Mouse (Mus musculus) MEL (cell line): Measurements from ENCODE around the gene Lag3. TPM values are rescaled to one million over a fixed set of nuclear protein-coding genes. Genes with fewer than 3 reads are reported as not detected.

Experiments
- DNase-seq: peaks from one replicate; pipeline ENCODE4 v3.0.0; 2011; ENCODE audit warnings: low read depth, low spot score
- H3K27ac ChIP-seq: 2 replicates; pipeline ENCODE4 v1.5.1; 2012; ENCODE audit warnings: low read depth, mild to moderate bottlenecking, control low read depth, low read length, moderate library complexity; ENCODE audit not compliant: control insufficient read depth
- H3K27me3 ChIP-seq, 2 experiments: fragments of 150-350 bp in 1 of 2; sonication (generic) in 1 of 2; 2 replicates each; pipeline ENCODE4 v1.6.1; 2012; ENCODE audit warnings: low read length in 2 of 2, mild to moderate bottlenecking in 2 of 2, improper control_type of control experiment in 1 of 2, moderate library complexity in 1 of 2; ENCODE audit not compliant: insufficient read depth in 2 of 2, control insufficient read depth in 1 of 2
- H3K36me3 ChIP-seq, 2 experiments: 2 replicates each; pipeline ENCODE4 v1.6.1; 2012 to 2014; ENCODE audit warnings: low read length in 2 of 2, improper control_type of control experiment in 1 of 2, inconsistent platforms in 1 of 2, mild to moderate bottlenecking in 1 of 2; ENCODE audit not compliant: insufficient read depth in 2 of 2, control insufficient read depth in 1 of 2
- H3K4me1 ChIP-seq, 2 experiments: fragments of 150-350 bp in 1 of 2; sonication (generic) in 1 of 2; 2 replicates each; pipeline ENCODE4 v1.6.1; 2012; ENCODE audit warnings: low read length in 2 of 2, improper control_type of control experiment in 1 of 2, mild to moderate bottlenecking in 1 of 2; ENCODE audit not compliant: insufficient read depth in 2 of 2, control insufficient read depth in 1 of 2
- H3K4me3 ChIP-seq, 2 experiments: fragments of 150-350 bp in 1 of 2; sonication (generic) in 1 of 2; 2 replicates each; pipeline ENCODE4 v1.5.1; 2012; ENCODE audit warnings: low read depth in 2 of 2, low read length in 2 of 2, mild to moderate bottlenecking in 2 of 2, moderate library complexity in 2 of 2, control low read depth in 1 of 2, improper control_type of control experiment in 1 of 2; ENCODE audit not compliant: control insufficient read depth in 1 of 2, insufficient read depth in 1 of 2
- H3K79me2 ChIP-seq: 2 replicates; pipeline ENCODE4 v1.6.1; 2012; ENCODE audit warnings: mild to moderate bottlenecking, low read length, moderate library complexity; ENCODE audit not compliant: control insufficient read depth, poor library complexity, insufficient read depth
- H3K9ac ChIP-seq: 2 replicates; pipeline ENCODE4 v1.6.1; 2012; ENCODE audit warnings: low read depth, mild to moderate bottlenecking, control low read depth, low read length, moderate library complexity; ENCODE audit not compliant: control insufficient read depth, poor library complexity, severe bottlenecking
- H3K9me3 ChIP-seq: fragments of 150-350 bp; sonication (generic); replicated peaks from 2 replicates; pipeline ENCODE4 v1.6.1; 2012; ENCODE audit warnings: mild to moderate bottlenecking, low read length, improper control_type of control experiment, moderate library complexity; ENCODE audit not compliant: insufficient read depth
- BHLHE40 ChIP-seq: IDR thresholded peaks from 2 replicates; pipeline ENCODE4 v1.6.1; 2012; ENCODE audit warnings: low read depth, mild to moderate bottlenecking, inconsistent platforms, low read length, improper control_type of control experiment, borderline replicate concordance
- GABPA ChIP-seq: IDR thresholded peaks from 2 replicates; pipeline ENCODE4 v1.6.1; 2012; ENCODE audit warnings: low read depth, mild to moderate bottlenecking, inconsistent platforms, low read length, improper control_type of control experiment, moderate library complexity
- MAFK ChIP-seq: IDR thresholded peaks from 2 replicates; pipeline ENCODE4 v1.6.1; 2011; ENCODE audit warnings: low read depth, mild to moderate bottlenecking, low read length, improper control_type of control experiment, borderline replicate concordance
- MAX ChIP-seq: IDR thresholded peaks from 2 replicates; pipeline ENCODE4 v1.6.1; 2011; ENCODE audit warnings: low read length, improper control_type of control experiment
- MAZ ChIP-seq: IDR thresholded peaks from 2 replicates; pipeline ENCODE4 v1.6.1; 2012; ENCODE audit warnings: low read depth, mild to moderate bottlenecking, inconsistent platforms, low read length, improper control_type of control experiment
- MEF2A ChIP-seq: IDR thresholded peaks from 2 replicates; pipeline ENCODE4 v1.6.1; 2014; ENCODE audit warnings: low read depth, mild to moderate bottlenecking, inconsistent platforms, low read length, improper control_type of control experiment; ENCODE audit not compliant: poor library complexity, insufficient replicate concordance, severe bottlenecking; ENCODE audit errors: extremely low read depth
- MXI1 ChIP-seq: IDR thresholded peaks from 2 replicates; pipeline ENCODE4 v1.6.1; 2011; ENCODE audit warnings: mild to moderate bottlenecking, low read depth, low read length, improper control_type of control experiment
- MYB ChIP-seq: IDR thresholded peaks from 2 replicates; pipeline ENCODE4 v1.6.1; 2011; ENCODE audit warnings: mild to moderate bottlenecking, low read depth, low read length, improper control_type of control experiment
- NRF1 ChIP-seq: IDR thresholded peaks from 2 replicates; pipeline ENCODE4 v1.6.1; 2014; ENCODE audit warnings: low read depth, mild to moderate bottlenecking, inconsistent platforms, low read length, improper control_type of control experiment, moderate library complexity; ENCODE audit not compliant: poor library complexity, insufficient read depth, severe bottlenecking
- RCOR1 ChIP-seq: IDR thresholded peaks from 2 replicates; pipeline ENCODE4 v1.6.1; 2012; ENCODE audit warnings: low read depth, mild to moderate bottlenecking, inconsistent platforms, low read length, improper control_type of control experiment
- SMC3 ChIP-seq: IDR thresholded peaks from 2 replicates; pipeline ENCODE4 v1.6.1; 2011; ENCODE audit warnings: low read depth, low read length, improper control_type of control experiment
- TBP ChIP-seq: IDR thresholded peaks from 2 replicates; pipeline ENCODE4 v1.8.0; 2011; ENCODE audit warnings: low read depth, low read length, improper control_type of control experiment
- UBTF ChIP-seq: IDR thresholded peaks from 2 replicates; pipeline ENCODE4 v1.6.1; 2012; ENCODE audit warnings: low read depth, mild to moderate bottlenecking, inconsistent platforms, low read length, improper control_type of control experiment, moderate library complexity, borderline replicate concordance; ENCODE audit not compliant: insufficient read depth
- USF1 ChIP-seq: IDR thresholded peaks from 2 replicates; pipeline ENCODE4 v1.6.1; 2014; ENCODE audit warnings: low read depth, mild to moderate bottlenecking, inconsistent platforms, low read length, improper control_type of control experiment, moderate library complexity
- USF2 ChIP-seq, 2 experiments: IDR thresholded peaks; 2 replicates each; pipeline ENCODE4 v1.6.1; 2011 to 2012; ENCODE audit warnings: improper control_type of control experiment in 2 of 2, low read length in 2 of 2, borderline replicate concordance in 1 of 2, inconsistent platforms in 1 of 2, low read depth in 1 of 2, mild to moderate bottlenecking in 1 of 2; ENCODE audit not compliant: insufficient read depth in 1 of 2
- ZMIZ1 ChIP-seq: IDR thresholded peaks from 2 replicates; pipeline ENCODE4 v1.6.1; 2012; ENCODE audit warnings: low read depth, mild to moderate bottlenecking, inconsistent platforms, low read length, improper control_type of control experiment, moderate library complexity
- polyA plus RNA-seq, 2 experiments: library from polyadenylated mRNA; stranded (reverse) in 1 of 2; unstranded in 1 of 2; fragments of >175 nt in 1 of 2; fragments of >200 nt in 1 of 2; gene quantifications; 2 replicates each; pipeline versions ENCODE4 v1.2.1 to v1.2.4; 2012; ENCODE audit warnings: low replicate concordance in 2 of 2, low read depth in 1 of 2; ENCODE audit not compliant: insufficient read length in 2 of 2, insufficient read depth in 1 of 2, missing spikeins in 1 of 2
- total RNA-seq: library from RNA; depleted of rRNA; stranded (reverse); fragments of 300-350 nt; gene quantifications from 2 replicates; pipeline ENCODE4 v1.2.3, GENCODE M21; 2012

Gene Lag3
- total and polyA plus RNA-seq, 3 experiments, result 0.35 to 1.3 TPM; not detected in 1

DNA sequence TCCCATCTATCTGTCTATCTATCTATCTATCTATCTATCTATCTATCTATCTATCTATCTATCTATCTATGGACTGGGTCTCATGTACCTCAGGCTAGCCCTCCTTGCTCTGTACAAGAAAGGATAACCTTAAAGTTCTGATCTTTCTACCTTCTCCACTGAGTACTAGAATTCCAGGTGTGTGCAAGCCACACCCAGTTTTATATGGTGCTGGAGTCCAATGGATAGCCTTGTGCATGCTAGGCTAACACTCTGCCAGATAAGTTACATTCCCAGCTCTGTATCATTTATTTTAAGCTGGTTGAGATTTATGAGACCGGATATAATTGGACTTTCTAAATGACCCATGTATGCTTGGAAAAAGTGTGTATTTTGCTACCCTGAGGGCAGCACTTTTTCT lies 30.2 kb upstream of the Lag3 start:
- TF ChIP-seq MAFK (no peak), MAZ (no peak), BHLHE40 (no peak), MXI1 (no peak), GABPA (no peak), MEF2A (no peak)

GRCm38 (mm10) chr6:124938554-124938953 lies 27.0 kb upstream of the Lag3 start:
- no peak overlapping the region for H3K4me3 ChIP-seq
- DNase-seq, result no peak
- TF ChIP-seq TBP (no peak), USF1 (no peak), NRF1 (no peak), SMC3 (no peak), USF2 (IDR thresholded peaks at IDR 0.05; ENCODE audit: borderline replicate concordance in 1 of 2, insufficient read depth in 1 of 2, low read depth in 1 of 2, low read length in 2 of 2) (no peak), ZMIZ1 (no peak), RCOR1 (no peak), MAX (no peak), MYB (no peak), MEF2A (no peak), UBTF (no peak)
- TF ChIP-seq, all 39 proteins: peak for 0
- Histone ChIP-seq H3K9ac (no peak overlapping the region), H3K4me1 (no peaks in the 10 kb centered on the region), H3K27me3 (no peaks in the 10 kb centered on the region), H3K36me3 (no peaks in the 10 kb centered on the region; a peak in 1 of 4 replicates), H3K27ac (no peak overlapping the region), H3K79me2 (no peaks in the 10 kb centered on the region; the same call in 1 of the 2 replicates), H3K9me3 (no peaks in the 10 kb centered on the region)

More for the DNA sequence above, 30.2 kb upstream of the Lag3 start:
- Histone ChIP-seq H3K4me3 (no peak overlapping the region), H3K9ac (no peak overlapping the region), H3K9me3 (no peaks in the 10 kb centered on the region), H3K27me3 (no peaks in the 10 kb centered on the region), H3K79me2 (no peaks in the 10 kb centered on the region), H3K4me1 (no peaks in the 10 kb centered on the region), H3K36me3 (no peaks in the 10 kb centered on the region), H3K27ac (no peak overlapping the region)
- DNase-seq, result no peak
